Mouse (Mus musculus): ENCODE data around the gene Utf1. TPM values are rescaled to one million over a fixed set of nuclear protein-coding genes. Genes with fewer than 3 reads are reported as not detected.
A peak's percentile ranks its signal among the peaks of the same experiment; 100 is the strongest.

Gene Utf1
- polyA plus RNA-seq, 1 experiment: 1.1 TPM

GRCm38 (mm10) chr7:139969348-139970130, 25.9 kb downstream of the Utf1 start:
- Histone ChIP-seq H3K4me1 (ENCODE audit: control insufficient read depth, insufficient read depth, insufficient read length) (peaks cover 28% of the 10 kb centered on the region; the same call in 1 of the 2 replicates), H3K4me3 (ENCODE audit: extremely low read depth, insufficient read depth, insufficient read length) (no peak overlapping the region), H3K27ac (ENCODE audit: insufficient read depth, low read length) (no peak overlapping the region), H3K36me3 (ENCODE audit: control insufficient read depth, insufficient read depth, low read length) (no peaks in the 10 kb centered on the region), H3K27me3 (ENCODE audit: control insufficient read depth, insufficient read depth, low read length) (no peaks in the 10 kb centered on the region)
- WGBS: 37% methylated on average over 10 of the region's 10 CpGs
- DNase-seq (ENCODE audit: low read depth in 1 of 2, low spot score in 2 of 2): peak; percentile 59 to 71
- TF ChIP-seq CTCF (IDR thresholded peaks at IDR 0.05; ENCODE audit: extremely low read depth, insufficient read depth, insufficient read length, insufficient replicate concordance) (peak; percentile 59; the same call in 1 of the 2 replicates), POLR2A (IDR thresholded peaks at IDR 0.05; ENCODE audit: low read depth, low read length) (no peak)

- Histone ChIP-seq H3K36me3 (ENCODE audit: control insufficient read depth, insufficient read depth, low read length) (no peaks in the 10 kb centered on the region), H3K4me3 (ENCODE audit: extremely low read depth, insufficient read depth, insufficient read length) (no peak overlapping the region), H3K27me3 (ENCODE audit: control insufficient read depth, insufficient read depth, low read length) (no peaks in the 10 kb centered on the region), H3K27ac (ENCODE audit: insufficient read depth, low read length) (0 out of 2 replicates have a peak overlapping the region, but pooled peaks have one; percentile 4), H3K4me1 (ENCODE audit: control insufficient read depth, insufficient read depth, insufficient read length) (peaks cover 33% of the 10 kb centered on the region; the same call in 1 of the 2 replicates)
- 64% methylated on average over 10 of the region's 10 CpGs for WGBS
- DNase-seq (ENCODE audit: low read depth in 1 of 2, low spot score in 2 of 2): no peak
- no peak for TF ChIP-seq POLR2A (IDR thresholded peaks at IDR 0.05; ENCODE audit: low read depth, low read length)
- TF ChIP-seq CTCF (IDR thresholded peaks at IDR 0.05; ENCODE audit: extremely low read depth, insufficient read depth, insufficient read length, insufficient replicate concordance): no peak
These were observed 26.8 kb downstream of the Utf1 start for GRCm38 (mm10) chr7:139970216-139970919.

GRCm38 (mm10) chr7:139970979-139971378, 27.4 kb downstream of the Utf1 start:
- Histone ChIP-seq H3K36me3 (ENCODE audit: control insufficient read depth, insufficient read depth, low read length) (no peaks in the 10 kb centered on the region), H3K4me1 (ENCODE audit: control insufficient read depth, insufficient read depth, insufficient read length) (peaks cover 33% of the 10 kb centered on the region; the same call in 1 of the 2 replicates), H3K4me3 (ENCODE audit: extremely low read depth, insufficient read depth, insufficient read length) (no peak overlapping the region), H3K27ac (ENCODE audit: insufficient read depth, low read length) (peak overlapping the region; percentile 32; the same call in 1 of the 2 replicates), H3K27me3 (ENCODE audit: control insufficient read depth, insufficient read depth, low read length) (no peaks in the 10 kb centered on the region)
- WGBS: 43% methylated on average over 5 of the region's 5 CpGs
- TF ChIP-seq POLR2A (IDR thresholded peaks at IDR 0.05; ENCODE audit: low read depth, low read length): no peak
- DNase-seq (ENCODE audit: low read depth in 1 of 2, low spot score in 2 of 2): no peak

- Histone ChIP-seq H3K4me1 (ENCODE audit: control insufficient read depth, insufficient read depth, insufficient read length) (peaks cover 33% of the 10 kb centered on the region; the same call in 1 of the 2 replicates), H3K36me3 (ENCODE audit: control insufficient read depth, insufficient read depth, low read length) (no peaks in the 10 kb centered on the region), H3K4me3 (ENCODE audit: extremely low read depth, insufficient read depth, insufficient read length) (no peak overlapping the region), H3K27me3 (ENCODE audit: control insufficient read depth, insufficient read depth, low read length) (no peaks in the 10 kb centered on the region), H3K27ac (ENCODE audit: insufficient read depth, low read length) (peak overlapping the region; percentile 32; the same call in 1 of the 2 replicates)
- TF ChIP-seq CTCF (IDR thresholded peaks at IDR 0.05; ENCODE audit: extremely low read depth, insufficient read depth, insufficient read length, insufficient replicate concordance) (no peak), POLR2A (IDR thresholded peaks at IDR 0.05; ENCODE audit: low read depth, low read length) (no peak)
- 23% methylated on average over 6 of the region's 6 CpGs for WGBS
- no peak for DNase-seq (ENCODE audit: low read depth in 1 of 2, low spot score in 2 of 2)
These were observed 27.8 kb downstream of the Utf1 start for GRCm38 (mm10) chr7:139971436-139971835.

- Histone ChIP-seq H3K27ac (ENCODE audit: insufficient read depth, low read length) (no peak overlapping the region), H3K4me3 (ENCODE audit: extremely low read depth, insufficient read depth, insufficient read length) (no peak overlapping the region), H3K36me3 (ENCODE audit: control insufficient read depth, insufficient read depth, low read length) (no peaks in the 10 kb centered on the region), H3K27me3 (ENCODE audit: control insufficient read depth, insufficient read depth, low read length) (no peaks in the 10 kb centered on the region), H3K4me1 (ENCODE audit: control insufficient read depth, insufficient read depth, insufficient read length) (peaks cover 29% of the 10 kb centered on the region; the same call in 1 of the 2 replicates)
- no peak for DNase-seq (ENCODE audit: low read depth in 1 of 2, low spot score in 2 of 2)
- TF ChIP-seq CTCF (IDR thresholded peaks at IDR 0.05; ENCODE audit: extremely low read depth, insufficient read depth, insufficient read length, insufficient replicate concordance): no peak
- TF ChIP-seq POLR2A (IDR thresholded peaks at IDR 0.05; ENCODE audit: low read depth, low read length): no peak
These were observed 29.3 kb downstream of the Utf1 start for GRCm38 (mm10) chr7:139972923-139973331.

- peak in 1 of 2 experiments; percentile 29 for DNase-seq (ENCODE audit: low read depth in 1 of 2, low spot score in 2 of 2)
- Histone ChIP-seq H3K4me1 (ENCODE audit: control insufficient read depth, insufficient read depth, insufficient read length) (peaks cover 28% of the 10 kb centered on the region; the same call in 1 of the 2 replicates), H3K27me3 (ENCODE audit: control insufficient read depth, insufficient read depth, low read length) (no peaks in the 10 kb centered on the region), H3K36me3 (ENCODE audit: control insufficient read depth, insufficient read depth, low read length) (no peaks in the 10 kb centered on the region), H3K27ac (ENCODE audit: insufficient read depth, low read length) (peak overlapping the region; percentile 67), H3K4me3 (ENCODE audit: extremely low read depth, insufficient read depth, insufficient read length) (no peak overlapping the region)
- TF ChIP-seq CTCF (IDR thresholded peaks at IDR 0.05; ENCODE audit: extremely low read depth, insufficient read depth, insufficient read length, insufficient replicate concordance) (no peak), POLR2A (IDR thresholded peaks at IDR 0.05; ENCODE audit: low read depth, low read length) (no peak)
- WGBS: 6% methylated on average over 10 of the region's 10 CpGs
These were observed 30.7 kb downstream of the Utf1 start for GRCm38 (mm10) chr7:139974307-139974706.
